Mouse (Mus musculus) spleen, postnatal 4 days (tissue): ENCODE data around the gene Rhobtb1.

Source experiments
- DNase-seq, 2 experiments: peaks; one replicate each; pipeline ENCODE4 v3.0.0; 2022; ENCODE audit warnings: low spot score in 2 of 2

The Rhobtb1 gene

GRCm38 (mm10) chr10:69320667-69321518 lies 169.7 kb downstream of the Rhobtb1 start:
- peak; percentile 64 to 87 for DNase-seq

GRCm38 (mm10) chr10:69321519-69322035 lies 170.3 kb downstream of the Rhobtb1 start:
- DNase-seq, result no peak

- no peak for DNase-seq
These were observed 172.8 kb downstream of the Rhobtb1 start for GRCm38 (mm10) chr10:69323986-69324385.

GRCm38 (mm10) chr10:69324816-69325215 lies 173.6 kb downstream of the Rhobtb1 start:
- no peak for DNase-seq

- no peak for DNase-seq
These were observed 175.2 kb downstream of the Rhobtb1 start for GRCm38 (mm10) chr10:69326433-69326832.

GRCm38 (mm10) chr10:69327362-69327761 lies 176.1 kb downstream of the Rhobtb1 start:
- no peak for DNase-seq

- no peak for DNase-seq
These were observed 176.9 kb downstream of the Rhobtb1 start for GRCm38 (mm10) chr10:69328029-69328655.

- DNase-seq, result no peak
These were observed 177.4 kb downstream of the Rhobtb1 start for GRCm38 (mm10) chr10:69328656-69329046.

- DNase-seq, result no peak
These were observed 180.0 kb downstream of the Rhobtb1 start for GRCm38 (mm10) chr10:69331231-69331630.

- no peak for DNase-seq
These were observed 182.0 kb downstream of the Rhobtb1 start for GRCm38 (mm10) chr10:69333212-69333611.

GRCm38 (mm10) chr10:69334271-69335194 lies 183.3 kb downstream of the Rhobtb1 start:
- no peak for DNase-seq

GRCm38 (mm10) chr10:69335195-69335536 lies 183.9 kb downstream of the Rhobtb1 start:
- no peak for DNase-seq

- DNase-seq, result no peak
These were observed 184.4 kb downstream of the Rhobtb1 start for GRCm38 (mm10) chr10:69335611-69336010.

- DNase-seq, result no peak
These were observed 185.0 kb downstream of the Rhobtb1 start for GRCm38 (mm10) chr10:69336219-69336618.

- no peak for DNase-seq
These were observed 188.8 kb downstream of the Rhobtb1 start for GRCm38 (mm10) chr10:69340001-69340400.
